In the genomic region with DNA sequence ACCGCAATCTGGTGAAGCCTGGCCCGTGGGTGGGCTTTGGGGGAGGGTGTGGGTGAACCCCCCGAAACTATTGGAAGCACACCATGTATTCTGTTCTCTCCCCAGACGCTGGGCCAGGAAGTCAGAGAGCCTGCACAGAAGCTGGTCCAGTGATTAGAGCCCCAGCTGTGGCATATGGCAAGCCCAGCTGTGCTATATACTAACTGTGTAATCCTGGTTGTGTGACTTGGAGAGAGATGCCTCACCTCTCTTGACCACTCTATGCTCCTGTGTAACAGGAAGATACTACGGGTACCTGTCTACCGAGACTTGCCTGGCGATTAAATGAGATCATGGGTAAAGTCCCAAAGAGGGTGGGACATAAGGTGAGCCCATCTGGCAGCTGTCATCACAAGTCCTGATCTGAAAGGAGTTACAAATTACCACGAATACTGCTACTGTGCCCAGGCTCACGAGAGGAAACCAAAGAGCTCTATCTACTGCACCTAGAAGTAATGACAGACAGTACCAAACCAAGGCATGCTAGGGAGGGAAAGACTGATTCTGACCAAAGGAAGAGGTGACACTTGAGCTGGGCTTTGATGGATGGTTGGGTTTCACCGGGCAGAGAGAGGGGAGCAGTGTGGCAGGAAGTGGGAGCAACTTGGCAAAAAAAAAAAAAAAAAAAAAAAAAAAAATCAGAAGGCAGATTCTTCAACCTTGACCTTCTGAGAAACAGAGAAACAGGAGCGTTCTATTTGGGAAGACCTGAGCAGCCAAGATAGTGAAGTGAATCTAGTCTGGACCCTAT, we compare ENCODE assay signal across 7 mouse cellular contexts. TPM values are rescaled to one million over a fixed set of nuclear protein-coding genes. Genes with fewer than 3 reads are reported as not detected.
DNase-seq lines count a peak whose midpoint lies in the region; ATAC-seq lines count a peak whose summit lies in the region.

No protein-coding gene starts in this region.

- 11% methylated on average over 11 of the region's 11 CpGs for WGBS in lung, embryonic 16.5 days
- 12% methylated on average over 11 of the region's 11 CpGs for WGBS in hindbrain, embryonic 12.5 days
- 16% methylated on average over 11 of the region's 11 CpGs for WGBS in midbrain, embryonic 13.5 days

- peak overlapping the region; percentile 98 for H3K4me2 ChIP-seq in lung, embryonic 16.5 days (ENCODE audit: low read depth, low read length)
- H3K4me2 ChIP-seq in hindbrain, embryonic 12.5 days (replicated peaks), result peak overlapping the region; percentile 95
- H3K4me2 ChIP-seq in midbrain, embryonic 13.5 days (replicated peaks), result peak overlapping the region; percentile 92

- peak; percentile 51 for ATAC-seq in lung, embryonic 16.5 days (ENCODE audit: low read depth)
- ATAC-seq in common myeloid progenitor, adult 5-6 weeks (replicated peaks; ENCODE audit: low read depth, poor library complexity, severe bottlenecking), result peak; percentile 30
- peak; percentile 1; the same call in 1 of the 2 replicates for ATAC-seq in hindbrain, embryonic 12.5 days (ENCODE audit: low FRiP score)
- ATAC-seq in midbrain, embryonic 13.5 days, result no peak; the same call in 1 of the 2 replicates
- ATAC-seq in frontal cortex, adult (ENCODE audit: low TSS enrichment), result no peak

- peak overlapping the region; percentile 86 for H3K9ac ChIP-seq in lung, embryonic 16.5 days (ENCODE audit: low read length)
- peak overlapping the region; percentile 89 for H3K9ac ChIP-seq in hindbrain, embryonic 12.5 days
- H3K9ac ChIP-seq in midbrain, embryonic 13.5 days (replicated peaks), result peak overlapping the region; percentile 93

- DNase-seq in lung, postnatal 10 days, result no peak
- DNase-seq in spleen, adult 18-20 months, result no peak

- H3K4me3 ChIP-seq in lung, embryonic 16.5 days (ENCODE audit: low read length), result peak overlapping the region; percentile 84
- H3K4me3 ChIP-seq in hindbrain, embryonic 12.5 days, result peak overlapping the region; percentile 88
- peak overlapping the region; percentile 90 for H3K4me3 ChIP-seq in midbrain, embryonic 13.5 days (replicated peaks)

- H3K4me1 ChIP-seq in lung, embryonic 16.5 days (replicated peaks; ENCODE audit: control insufficient read depth, insufficient read depth, low read length), result peaks cover 8% of the 10 kb centered on the region
- H3K4me1 ChIP-seq in hindbrain, embryonic 12.5 days, result peaks cover 7% of the 10 kb centered on the region; the same call in 1 of the 2 replicates
- peaks cover 18% of the 10 kb centered on the region for H3K4me1 ChIP-seq in midbrain, embryonic 13.5 days (replicated peaks)

- no peaks in the 10 kb centered on the region for H3K27me3 ChIP-seq in lung, embryonic 16.5 days (ENCODE audit: control insufficient read depth, insufficient read depth, low read depth, low read length)
- H3K27me3 ChIP-seq in hindbrain, embryonic 12.5 days, result 0 out of 2 replicates have a peak, but pooled peaks cover 2% of the 10 kb centered on the region
- peaks cover 15% of the 10 kb centered on the region for H3K27me3 ChIP-seq in midbrain, embryonic 13.5 days

- H3K9me3 ChIP-seq in lung, embryonic 16.5 days (ENCODE audit: control insufficient read depth, low read length), result no peaks in the 10 kb centered on the region
- H3K9me3 ChIP-seq in hindbrain, embryonic 12.5 days (replicated peaks), result no peaks in the 10 kb centered on the region
- H3K9me3 ChIP-seq in midbrain, embryonic 13.5 days, result no peaks in the 10 kb centered on the region

- H3K36me3 ChIP-seq in lung, embryonic 16.5 days (ENCODE audit: control insufficient read depth, insufficient read depth, low read length), result no peaks in the 10 kb centered on the region
- no peaks in the 10 kb centered on the region for H3K36me3 ChIP-seq in hindbrain, embryonic 12.5 days
- H3K36me3 ChIP-seq in midbrain, embryonic 13.5 days, result no peaks in the 10 kb centered on the region

- H3K27ac ChIP-seq in lung, embryonic 16.5 days (ENCODE audit: low read length), result peak overlapping the region; percentile 85
- peak overlapping the region; percentile 93 for H3K27ac ChIP-seq in hindbrain, embryonic 12.5 days
- H3K27ac ChIP-seq in midbrain, embryonic 13.5 days, result peak overlapping the region; percentile 90

RNA-seq across cellular contexts. Expression of a gene that starts 0.8 kb away (rescaled TPM):
- 2.7 and 3.1 TPM in 2 replicates for polyA plus RNA-seq in lung, embryonic 16.5 days (2015; fragmentation: Nextera tagmentation; extraction: Ambion mirVana)
- total RNA-seq in common myeloid progenitor, adult 5-6 weeks (2017), result 19.4 and 22.7 TPM in 2 replicates
- 3.5 TPM in 2 replicates for polyA plus RNA-seq in hindbrain, embryonic 12.5 days (2016; fragmentation: Nextera tagmentation; extraction: Ambion mirVana)
- polyA plus RNA-seq in midbrain, embryonic 13.5 days (2015; fragmentation: Nextera tagmentation; extraction: Ambion mirVana), result 3.0 and 3.1 TPM in 2 replicates

Comparison
In these comparisons a context has a peak if more than half of its experiments do, and no peak if none do; other contexts are left out.
1. ATAC-seq: peak in lung, embryonic 16.5 days (single experiment), common myeloid progenitor, adult 5-6 weeks (single experiment) and hindbrain, embryonic 12.5 days (single experiment); none in midbrain, embryonic 13.5 days (single experiment) and frontal cortex, adult (single experiment).
2. Peak in every context shown above with its lines, with median percentiles within 50 percentile points of each other: H3K27ac ChIP-seq, H3K4me2 ChIP-seq, H3K4me3 ChIP-seq and H3K9ac ChIP-seq.